Mouse (Mus musculus): ENCODE measurements around the gene Retreg2.

Retreg2 gene

GRCm38 (mm10) chr1:75142301-75143261, at the start of gene Retreg2, which contains the start of gene Cnppd1:
TSS of gene Retreg2 (plus strand) at chr1:75142778.
TSS of gene Cnppd1 (minus strand) at chr1:75142711.
- peak; percentile 91 for DNase-seq (ENCODE audit: low read depth, low spot score)

GRCm38 (mm10) chr1:75122211-75122610, 20.4 kb upstream of the Retreg2 start:
- no peak for DNase-seq (ENCODE audit: low read depth, low spot score)

GRCm38 (mm10) chr1:75124346-75125321, 17.9 kb upstream of the Retreg2 start, which contains the start of gene Nhej1:
TSS of gene Nhej1 (minus strand) at chr1:75125200.
- DNase-seq (ENCODE audit: low read depth, low spot score) = peak; percentile 95

GRCm38 (mm10) chr1:75125418-75125817, 17.2 kb upstream of the Retreg2 start:
- no peak for DNase-seq (ENCODE audit: low read depth, low spot score)

- no peak for DNase-seq (ENCODE audit: low read depth, low spot score)
These were observed 13.9 kb upstream of the Retreg2 start for GRCm38 (mm10) chr1:75128641-75129040.

- no peak for DNase-seq (ENCODE audit: low read depth, low spot score)
These were observed 9.0 kb upstream of the Retreg2 start, which contains the start of gene Slc23a3 for GRCm38 (mm10) chr1:75133421-75134207. TSS of gene Slc23a3 (minus strand) at chr1:75133890.

GRCm38 (mm10) chr1:75136293-75136692, 6.3 kb upstream of the Retreg2 start:
- no peak for DNase-seq (ENCODE audit: low read depth, low spot score)

- DNase-seq (ENCODE audit: low read depth, low spot score) = no peak
These were observed 5.8 kb upstream of the Retreg2 start for GRCm38 (mm10) chr1:75136730-75137129.

- DNase-seq (ENCODE audit: low read depth, low spot score) = no peak
These were observed 4.1 kb upstream of the Retreg2 start for GRCm38 (mm10) chr1:75138448-75138847.

GRCm38 (mm10) chr1:75140601-75141190, 1.9 kb upstream of the Retreg2 start:
- DNase-seq (ENCODE audit: low read depth, low spot score) = no peak

GRCm38 (mm10) chr1:75141486-75142190, 940 bp upstream of the Retreg2 start:
- DNase-seq (ENCODE audit: low read depth, low spot score) = no peak

- DNase-seq (ENCODE audit: low read depth, low spot score) = no peak
These were observed 3.0 kb downstream of the Retreg2 start for GRCm38 (mm10) chr1:75145589-75145988.

GRCm38 (mm10) chr1:75147411-75148135, 5.0 kb downstream of the Retreg2 start:
- DNase-seq (ENCODE audit: low read depth, low spot score) = no peak

GRCm38 (mm10) chr1:75148727-75149126, 6.1 kb downstream of the Retreg2 start:
- no peak for DNase-seq (ENCODE audit: low read depth, low spot score)

- no peak for DNase-seq (ENCODE audit: low read depth, low spot score)
These were observed 13.3 kb downstream of the Retreg2 start for GRCm38 (mm10) chr1:75155837-75156236.

GRCm38 (mm10) chr1:75158990-75159389, 16.4 kb downstream of the Retreg2 start:
- no peak for DNase-seq (ENCODE audit: low read depth, low spot score)

GRCm38 (mm10) chr1:75159540-75160255, 17.1 kb downstream of the Retreg2 start:
- no peak for DNase-seq (ENCODE audit: low read depth, low spot score)

GRCm38 (mm10) chr1:75160256-75160617, 17.7 kb downstream of the Retreg2 start:
- no peak for DNase-seq (ENCODE audit: low read depth, low spot score)

GRCm38 (mm10) chr1:75168093-75168471, 25.5 kb downstream of the Retreg2 start:
- DNase-seq (ENCODE audit: low read depth, low spot score) = no peak

All from retina, adult 2 months (tissue).